8 mouse cellular contexts compared by ENCODE assay signal in genomic region chr2:146469707-146470420, GRCm38 (mm10). TPM values are rescaled to one million over a fixed set of nuclear protein-coding genes. Genes with fewer than 3 reads are reported as not detected.
DNase-seq lines count a peak whose midpoint lies in the region.

No protein-coding gene starts in this region.

- DNase-seq in left cerebral cortex, adult 11 months (ENCODE audit: low spot score) = peak; percentile 12
- DNase-seq in left cerebral cortex, adult 8-10 months (ENCODE audit: low spot score in 2 of 2) = no peak
- peak; percentile 70 for DNase-seq in adipocyte (ENCODE audit: low spot score)
- DNase-seq in fibroblast of lung, adult 2 months (ENCODE audit: low read depth) = peak; percentile 9
- peak; percentile 27 for DNase-seq in kidney, postnatal 10 days
- peak; percentile 42 for DNase-seq in lung, postnatal 14 days
- DNase-seq in ovary, adult 18-20 months (ENCODE audit: low spot score) = no peak
- no peak for DNase-seq in spleen, postnatal 14 days (ENCODE audit: low spot score in 2 of 2)

RNA-seq across cellular contexts. Expression of gene Ralgapa2, which starts 42.3 kb away (rescaled TPM):
- total RNA-seq in left cerebral cortex, adult 8-10 months (2022) = 10 to 100 TPM; 19.6 to 23.7 (median 20.7) TPM

Comparison
In these comparisons a context has a peak if more than half of its experiments do, and no peak if none do; other contexts are left out.
1. DNase-seq: peak in left cerebral cortex, adult 11 months (single experiment), adipocyte (single experiment), fibroblast of lung, adult 2 months (single experiment), kidney, postnatal 10 days (single experiment) and lung, postnatal 14 days (single experiment); none in left cerebral cortex, adult 8-10 months (0 of 2), ovary, adult 18-20 months (single experiment) and spleen, postnatal 14 days (0 of 2).